Mouse (Mus musculus): ENCODE data around the gene Ubl4a. TPM values are rescaled to one million over a fixed set of nuclear protein-coding genes. Genes with fewer than 3 reads are reported as not detected.
A peak's percentile ranks its signal among the peaks of the same experiment; 100 is the strongest.

The Ubl4a gene
- 54.6 and 56.7 TPM in 2 replicates for polyA plus RNA-seq (2014; fragmentation: Nextera tagmentation; extraction: Ambion mirVana)

DNA sequence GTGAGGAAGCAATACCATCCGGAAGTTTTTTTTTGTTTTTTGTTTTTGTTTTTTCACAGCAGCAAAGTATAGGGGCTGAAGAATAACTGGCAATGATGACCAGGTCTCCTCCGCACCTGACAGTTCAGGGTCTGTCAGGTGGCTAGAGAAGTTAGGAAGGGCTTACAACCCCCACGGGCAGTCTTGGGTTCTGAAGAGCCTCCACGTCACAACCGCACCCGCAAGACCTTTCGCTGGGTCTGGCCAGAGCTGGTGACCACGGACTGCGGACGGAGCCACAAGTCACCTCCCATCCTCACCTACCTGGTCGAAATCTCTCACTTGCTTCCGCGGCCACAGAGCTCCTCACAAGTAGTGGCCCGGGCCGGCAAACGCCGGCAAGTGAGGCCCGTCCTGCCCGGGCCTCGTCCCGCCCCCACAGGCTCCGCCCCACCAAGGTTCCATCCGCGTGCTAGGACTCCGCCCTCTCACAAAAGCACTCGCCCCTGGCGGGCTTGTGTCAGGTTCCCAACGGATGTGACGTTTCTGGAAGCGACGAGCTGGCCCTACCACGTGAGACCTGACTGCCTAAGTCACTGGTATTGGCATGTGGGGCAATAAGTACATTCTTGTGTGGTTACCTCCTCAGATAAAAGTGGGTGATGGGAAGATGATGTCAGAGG lies at the start of gene Ubl4a, which contains the start of gene Slc10a3:
Gene Ubl4a, minus strand, starts transcription at position 331 of the 662 bp plus-strand sequence.
Gene Slc10a3, minus strand, starts transcription at position 462 of the 662 bp plus-strand sequence.
- no peak within 1 kb of the TSS for H3K27ac ChIP-seq (replicated peaks; ENCODE audit: low read depth, low read length)
- WGBS = 32% methylated on average over 32 of the region's 32 CpGs

DNA sequence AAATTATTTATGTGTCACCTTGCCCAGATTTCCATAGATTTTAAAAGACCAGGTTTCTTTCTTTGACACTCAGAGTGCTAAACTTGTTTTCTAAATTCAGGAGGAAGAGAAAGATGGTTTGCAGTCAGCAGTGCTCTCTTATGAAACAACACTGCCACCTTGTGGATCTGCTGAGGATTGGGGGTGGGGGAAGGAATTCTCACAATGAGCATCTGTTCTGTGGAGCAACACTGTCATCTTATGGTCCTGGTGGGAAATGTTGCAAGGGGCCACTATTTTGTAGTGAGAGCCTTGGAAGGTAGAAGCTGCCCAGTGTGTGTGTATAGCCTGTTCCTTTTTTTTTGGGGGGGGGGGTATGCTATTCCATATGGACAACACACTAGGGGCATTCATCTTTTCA lies 40.4 kb upstream of the Ubl4a start:
- Histone ChIP-seq H3K27ac (replicated peaks; ENCODE audit: low read depth, low read length) (no peak overlapping the region), H3K4me1 (ENCODE audit: control insufficient read depth, insufficient read depth, low read length) (no peaks in the 10 kb centered on the region), H3K27me3 (ENCODE audit: control insufficient read depth, insufficient read depth, low read length) (no peaks in the 10 kb centered on the region), H3K9ac (ENCODE audit: low read length) (no peak overlapping the region), H3K9me3 (ENCODE audit: control insufficient read depth, low read length) (no peaks in the 10 kb centered on the region), H3K4me3 (ENCODE audit: low read depth, low read length) (no peak overlapping the region), H3K4me2 (ENCODE audit: low read depth, severe bottlenecking) (no peak overlapping the region), H3K36me3 (ENCODE audit: control insufficient read depth, insufficient read depth, low read length) (no peaks in the 10 kb centered on the region)
- peak; percentile 44; the same call in 1 of the 2 replicates for ATAC-seq (ENCODE audit: insufficient number of reproducible peaks, low FRiP score, low TSS enrichment, low read depth)
- peak; percentile 64 for DNase-seq (ENCODE audit: low spot score)

More for the DNA sequence above, at the start of gene Ubl4a, which contains the start of gene Slc10a3:
- DNase-seq (ENCODE audit: low spot score) (peak; percentile 82), ATAC-seq (ENCODE audit: insufficient number of reproducible peaks, low FRiP score, low TSS enrichment, low read depth) (peak; percentile 94)
- no peaks in the 10 kb centered on the region for H3K4me1 ChIP-seq (ENCODE audit: control insufficient read depth, insufficient read depth, low read length)
- no peaks in the 10 kb centered on the region for H3K36me3 ChIP-seq (ENCODE audit: control insufficient read depth, insufficient read depth, low read length)
- no peaks in the 10 kb centered on the region for H3K9me3 ChIP-seq (ENCODE audit: control insufficient read depth, low read length)
- no peaks in the 10 kb centered on the region for H3K27me3 ChIP-seq (ENCODE audit: control insufficient read depth, insufficient read depth, low read length)
- H3K4me3 ChIP-seq (ENCODE audit: low read depth, low read length) = peak within 1 kb of the TSS; percentile 39
- peak within 1 kb of the TSS; percentile 51 for H3K4me2 ChIP-seq (ENCODE audit: low read depth, severe bottlenecking)
- peak within 1 kb of the TSS; percentile 56 for H3K9ac ChIP-seq (ENCODE audit: low read length)

DNA sequence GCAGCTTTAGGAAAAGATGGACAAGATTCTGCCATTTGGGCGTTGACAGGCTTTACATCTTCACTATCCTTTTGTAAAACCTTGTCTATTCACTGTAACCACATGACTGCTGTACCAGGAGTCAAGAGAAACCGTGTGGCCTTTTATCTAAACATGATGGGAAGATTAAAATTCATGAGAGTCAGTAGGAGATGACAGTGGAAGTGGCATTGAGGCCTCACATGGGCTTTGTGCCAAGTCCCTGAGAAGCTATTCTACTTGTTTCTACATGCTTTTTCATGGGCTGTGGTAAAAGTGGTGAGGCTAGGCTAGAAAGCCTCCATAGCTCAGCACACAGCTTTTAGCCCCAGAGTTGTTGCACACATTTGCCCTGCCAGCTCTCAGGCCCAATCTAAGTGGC lies 35.3 kb upstream of the Ubl4a start:
- Histone ChIP-seq H3K9me3 (ENCODE audit: control insufficient read depth, low read length) (no peaks in the 10 kb centered on the region), H3K4me1 (ENCODE audit: control insufficient read depth, insufficient read depth, low read length) (no peaks in the 10 kb centered on the region), H3K9ac (ENCODE audit: low read length) (no peak overlapping the region), H3K36me3 (ENCODE audit: control insufficient read depth, insufficient read depth, low read length) (no peaks in the 10 kb centered on the region), H3K27me3 (ENCODE audit: control insufficient read depth, insufficient read depth, low read length) (no peaks in the 10 kb centered on the region), H3K27ac (replicated peaks; ENCODE audit: low read depth, low read length) (no peak overlapping the region), H3K4me2 (ENCODE audit: low read depth, severe bottlenecking) (no peak overlapping the region), H3K4me3 (ENCODE audit: low read depth, low read length) (no peak overlapping the region)
- no peak for ATAC-seq (ENCODE audit: insufficient number of reproducible peaks, low FRiP score, low TSS enrichment, low read depth)
- DNase-seq (ENCODE audit: low spot score) = no peak
- WGBS = 60% methylated on average over 2 of the region's 2 CpGs

DNA sequence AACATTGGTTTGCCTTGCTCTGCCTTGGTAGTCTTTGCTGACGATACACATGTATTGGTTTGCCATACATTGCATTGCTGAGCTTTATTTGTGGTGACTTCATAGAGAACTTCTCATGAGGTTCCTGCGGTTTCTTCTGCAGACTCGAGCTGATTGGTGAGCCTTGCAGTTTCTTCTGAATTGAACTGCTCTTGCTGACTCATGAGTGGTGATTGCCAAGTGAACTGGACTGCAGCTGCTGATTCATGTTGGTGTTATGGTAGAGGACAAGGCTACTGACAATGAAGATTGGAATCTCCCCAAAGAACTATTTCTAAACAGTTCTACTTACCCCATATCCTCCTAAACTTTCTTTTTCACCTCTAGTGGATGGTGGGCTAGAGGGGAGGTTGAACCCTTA lies 27.1 kb upstream of the Ubl4a start:
- H3K27ac ChIP-seq (replicated peaks; ENCODE audit: low read depth, low read length) = no peak overlapping the region
- H3K9me3 ChIP-seq (ENCODE audit: control insufficient read depth, low read length) = no peaks in the 10 kb centered on the region
- 84% methylated on average over 3 of the region's 3 CpGs for WGBS

DNA sequence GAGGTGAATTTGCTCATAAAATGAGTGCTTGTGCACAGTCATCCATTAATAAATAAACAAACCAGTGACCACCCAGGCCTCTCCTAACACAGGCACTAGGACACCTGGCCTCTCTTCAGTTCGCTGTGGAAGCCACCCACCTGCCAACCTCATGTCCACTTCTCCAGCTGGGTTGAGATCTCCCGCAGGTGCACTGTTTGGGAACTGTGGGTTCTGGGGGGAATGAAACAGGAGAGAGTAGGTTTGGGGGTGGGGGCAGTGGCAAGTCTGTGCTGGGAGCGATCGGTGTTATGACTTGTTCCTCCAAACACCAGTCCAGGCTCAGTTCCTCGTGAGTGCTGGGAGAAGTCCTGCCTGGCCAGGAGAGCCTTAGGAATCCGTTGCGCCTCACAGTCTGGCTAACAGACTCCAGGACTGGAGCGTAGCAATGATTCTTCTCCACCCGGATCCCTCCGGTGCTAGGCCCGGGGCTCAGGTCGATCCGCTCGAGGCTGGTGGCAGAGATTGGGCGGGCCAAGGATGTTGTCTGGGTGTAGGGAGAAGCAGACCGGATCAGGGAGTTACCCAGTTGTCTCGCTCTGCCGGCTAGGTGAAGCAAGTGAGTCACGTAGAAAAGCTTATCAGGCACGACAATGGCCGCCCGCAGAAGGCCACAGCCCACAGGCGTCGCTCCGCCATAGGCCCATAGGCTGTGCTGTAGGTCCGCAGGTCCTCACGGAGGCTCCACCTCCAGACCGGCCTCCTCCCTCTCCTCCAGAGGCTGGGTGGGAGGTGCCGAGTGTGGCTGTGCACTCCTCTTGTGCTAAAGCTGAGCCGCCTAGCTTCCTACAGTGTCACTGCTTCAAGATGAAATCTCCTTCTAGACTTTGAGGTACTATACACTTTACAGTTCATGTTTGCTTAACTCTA lies 19.8 kb upstream of the Ubl4a start, which contains the start of the genes Fam3a and Ikbkg:
Gene Fam3a, minus strand, starts transcription at position 738 of the 909 bp plus-strand sequence.
Gene Ikbkg, plus strand, starts transcription at position 756 of the 909 bp plus-strand sequence.
- Histone ChIP-seq H3K9ac (ENCODE audit: low read length) (peak within 1 kb of the TSS; percentile 82), H3K27ac (replicated peaks; ENCODE audit: low read depth, low read length) (peak within 1 kb of the TSS; percentile 56), H3K36me3 (ENCODE audit: control insufficient read depth, insufficient read depth, low read length) (no peaks in the 10 kb centered on the region), H3K4me1 (ENCODE audit: control insufficient read depth, insufficient read depth, low read length) (no peaks in the 10 kb centered on the region), H3K4me2 (ENCODE audit: low read depth, severe bottlenecking) (peak within 1 kb of the TSS; percentile 38), H3K4me3 (ENCODE audit: low read depth, low read length) (peak within 1 kb of the TSS; percentile 46), H3K27me3 (ENCODE audit: control insufficient read depth, insufficient read depth, low read length) (no peaks in the 10 kb centered on the region), H3K9me3 (ENCODE audit: control insufficient read depth, low read length) (no peaks in the 10 kb centered on the region)
- peak; percentile 99 for ATAC-seq (ENCODE audit: insufficient number of reproducible peaks, low FRiP score, low TSS enrichment, low read depth)
- 18% methylated on average over 30 of the region's 30 CpGs for WGBS
- peak; percentile 80 for DNase-seq (ENCODE audit: low spot score)

More for the DNA sequence above, 27.1 kb upstream of the Ubl4a start:
- no peak for ATAC-seq (ENCODE audit: insufficient number of reproducible peaks, low FRiP score, low TSS enrichment, low read depth)
- Histone ChIP-seq H3K4me1 (ENCODE audit: control insufficient read depth, insufficient read depth, low read length) (no peaks in the 10 kb centered on the region), H3K4me2 (ENCODE audit: low read depth, severe bottlenecking) (no peak overlapping the region), H3K4me3 (ENCODE audit: low read depth, low read length) (no peak overlapping the region), H3K36me3 (ENCODE audit: control insufficient read depth, insufficient read depth, low read length) (no peaks in the 10 kb centered on the region), H3K27me3 (ENCODE audit: control insufficient read depth, insufficient read depth, low read length) (no peaks in the 10 kb centered on the region), H3K9ac (ENCODE audit: low read length) (no peak overlapping the region)
- DNase-seq (ENCODE audit: low spot score) = no peak

DNA sequence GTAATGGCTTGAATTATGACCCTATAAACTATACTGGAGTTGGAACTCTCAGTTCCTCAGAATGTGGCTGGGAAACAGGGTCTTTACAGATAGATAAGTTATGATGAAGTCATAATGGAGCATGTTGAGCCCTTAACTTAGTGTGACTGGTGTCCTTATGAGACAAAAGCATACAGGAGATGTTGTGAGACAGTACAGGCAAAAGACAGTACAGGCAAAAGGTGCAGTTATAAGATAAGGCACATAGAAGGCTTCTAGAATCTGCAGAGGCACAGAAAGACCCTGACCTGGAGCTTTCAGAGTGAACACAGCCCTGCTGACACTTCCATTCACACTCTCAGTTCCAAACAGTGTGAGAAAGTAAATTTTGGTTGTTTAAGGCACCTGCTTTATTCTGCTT lies 15.1 kb upstream of the Ubl4a start:
- ATAC-seq (ENCODE audit: insufficient number of reproducible peaks, low FRiP score, low TSS enrichment, low read depth) (no peak), DNase-seq (ENCODE audit: low spot score) (no peak)
- Histone ChIP-seq H3K4me3 (ENCODE audit: low read depth, low read length) (no peak overlapping the region), H3K9me3 (ENCODE audit: control insufficient read depth, low read length) (no peaks in the 10 kb centered on the region), H3K4me2 (ENCODE audit: low read depth, severe bottlenecking) (no peak overlapping the region), H3K4me1 (ENCODE audit: control insufficient read depth, insufficient read depth, low read length) (no peaks in the 10 kb centered on the region), H3K36me3 (ENCODE audit: control insufficient read depth, insufficient read depth, low read length) (0 out of 2 replicates have a peak, but pooled peaks cover 2% of the 10 kb centered on the region), H3K27ac (replicated peaks; ENCODE audit: low read depth, low read length) (no peak overlapping the region), H3K27me3 (ENCODE audit: control insufficient read depth, insufficient read depth, low read length) (no peaks in the 10 kb centered on the region), H3K9ac (ENCODE audit: low read length) (no peak overlapping the region)

DNA sequence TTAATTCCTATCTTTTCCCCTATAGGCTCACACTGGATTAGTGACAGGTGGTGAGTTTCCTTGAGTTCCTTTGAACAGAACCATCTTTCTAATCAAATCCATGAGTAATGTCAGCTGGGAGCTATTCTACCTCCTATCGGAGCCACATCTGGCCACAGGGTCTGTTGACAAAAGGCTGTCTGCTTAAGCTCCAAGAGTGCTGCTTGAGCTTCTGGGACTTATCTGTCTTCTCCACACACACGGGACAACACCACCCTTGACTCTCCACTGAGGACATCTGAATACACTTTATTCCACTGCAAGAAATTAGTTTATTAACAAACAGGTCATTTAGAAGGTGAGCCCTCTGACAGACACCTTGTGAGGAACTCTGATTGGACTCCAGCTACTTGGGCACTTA lies 11.4 kb upstream of the Ubl4a start:
- no peak overlapping the region for H3K27ac ChIP-seq (replicated peaks; ENCODE audit: low read depth, low read length)
- 60% methylated on average over 2 of the region's 2 CpGs for WGBS
- 0 out of 2 replicates have a peak, but pooled peaks cover 2% of the 10 kb centered on the region for H3K36me3 ChIP-seq (ENCODE audit: control insufficient read depth, insufficient read depth, low read length)
- H3K4me3 ChIP-seq (ENCODE audit: low read depth, low read length) = no peak overlapping the region
- no peaks in the 10 kb centered on the region for H3K27me3 ChIP-seq (ENCODE audit: control insufficient read depth, insufficient read depth, low read length)
- H3K4me2 ChIP-seq (ENCODE audit: low read depth, severe bottlenecking) = no peak overlapping the region
- DNase-seq (ENCODE audit: low spot score) (no peak), ATAC-seq (ENCODE audit: insufficient number of reproducible peaks, low FRiP score, low TSS enrichment, low read depth) (no peak)
- no peaks in the 10 kb centered on the region for H3K9me3 ChIP-seq (ENCODE audit: control insufficient read depth, low read length)
- no peaks in the 10 kb centered on the region for H3K4me1 ChIP-seq (ENCODE audit: control insufficient read depth, insufficient read depth, low read length)
- no peak overlapping the region for H3K9ac ChIP-seq (ENCODE audit: low read length)

DNA sequence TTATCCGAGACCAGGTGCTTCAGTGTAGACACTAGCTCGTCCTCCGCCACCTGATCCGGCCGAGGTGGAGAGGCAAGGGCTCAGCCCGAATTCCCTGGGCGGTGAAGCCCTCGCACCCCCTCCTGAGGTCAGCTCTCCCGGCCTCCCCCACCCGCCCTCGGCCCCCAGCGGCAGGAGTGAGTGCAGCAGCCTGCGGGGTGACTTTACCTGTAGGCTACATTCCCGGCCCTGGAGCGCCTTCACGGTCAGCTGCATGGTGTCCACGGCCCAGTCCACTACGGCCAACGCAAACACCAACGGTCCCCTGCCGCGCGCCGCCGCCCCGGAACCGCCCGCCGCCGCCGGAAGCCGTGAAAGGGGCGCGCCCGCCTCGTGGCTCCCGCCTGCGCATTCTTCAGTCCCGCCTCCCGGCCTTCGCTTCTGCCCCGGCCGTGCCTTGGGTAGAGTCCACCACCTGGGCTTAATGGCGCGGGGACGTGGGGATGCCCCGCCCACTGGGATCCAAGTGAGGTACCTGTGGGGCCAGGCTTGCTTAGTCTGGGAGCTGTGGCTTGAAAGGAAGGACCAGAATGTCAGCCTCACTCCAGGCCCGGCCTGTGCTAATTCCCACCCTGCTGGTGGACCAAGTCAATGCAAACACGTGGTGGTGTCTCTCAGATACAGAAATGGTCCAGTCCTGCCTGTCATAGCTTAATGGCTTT lies 4.7 kb downstream of the Ubl4a start:
- Histone ChIP-seq H3K4me3 (ENCODE audit: low read depth, low read length) (peak overlapping the region; percentile 50), H3K9ac (ENCODE audit: low read length) (peak overlapping the region; percentile 74), H3K27ac (replicated peaks; ENCODE audit: low read depth, low read length) (peak overlapping the region; percentile 47; the same call in 1 of the 2 replicates), H3K4me2 (ENCODE audit: low read depth, severe bottlenecking) (peak overlapping the region; percentile 60), H3K9me3 (ENCODE audit: control insufficient read depth, low read length) (no peaks in the 10 kb centered on the region), H3K27me3 (ENCODE audit: control insufficient read depth, insufficient read depth, low read length) (no peaks in the 10 kb centered on the region), H3K36me3 (ENCODE audit: control insufficient read depth, insufficient read depth, low read length) (no peaks in the 10 kb centered on the region), H3K4me1 (ENCODE audit: control insufficient read depth, insufficient read depth, low read length) (0 out of 2 replicates have a peak, but pooled peaks cover 3% of the 10 kb centered on the region)
- DNase-seq (ENCODE audit: low spot score) = peak; percentile 70
- WGBS = 16% methylated on average over 47 of the region's 49 CpGs
- ATAC-seq (ENCODE audit: insufficient number of reproducible peaks, low FRiP score, low TSS enrichment, low read depth) = peak; percentile 57

Data from limb, embryonic 11.5 days (tissue).